Mouse (Mus musculus) limb, embryonic 15.5 days (tissue): ENCODE measurements around the gene Stat3. TPM values are rescaled to one million over a fixed set of nuclear protein-coding genes. Genes with fewer than 3 reads are reported as not detected.

Experiments
- ATAC-seq: fragments of 200-750 bp; cut with Nextera tagmentation; 2 replicates; pipeline ENCODE4 v1.8.0; 2017; ENCODE audit warnings: low read depth, moderate TSS enrichment; ENCODE audit not compliant: insufficient number of reproducible peaks, low FRiP score, low TSS enrichment
- H3K27ac ChIP-seq: fragments of 300-500 bp; sonication (generic); 2 replicates; pipeline ENCODE4 v1.5.1; 2015; ENCODE audit warnings: moderate library complexity, mild to moderate bottlenecking, inconsistent platforms
- H3K27me3 ChIP-seq: fragments of 300-500 bp; sonication (generic); 2 replicates; pipeline ENCODE4 v1.6.1; 2015; ENCODE audit warnings: inconsistent platforms
- H3K36me3 ChIP-seq: fragments of 300-500 bp; sonication (generic); 2 replicates; pipeline ENCODE4 v1.6.1; 2015; ENCODE audit warnings: inconsistent platforms
- H3K4me1 ChIP-seq: fragments of 300-500 bp; sonication (generic); 2 replicates; pipeline ENCODE4 v1.6.1; 2015; ENCODE audit warnings: inconsistent platforms
- H3K4me2 ChIP-seq: fragments of 300-500 bp; sonication (generic); 2 replicates; pipeline ENCODE4 v1.6.1; 2015; ENCODE audit warnings: mild to moderate bottlenecking, inconsistent platforms
- H3K4me3 ChIP-seq: fragments of 300-500 bp; sonication (generic); 2 replicates; pipeline ENCODE4 v1.5.1; 2015; ENCODE audit warnings: mild to moderate bottlenecking, inconsistent platforms
- H3K9ac ChIP-seq: fragments of 300-500 bp; sonication (generic); 2 replicates; pipeline ENCODE4 v1.6.1; 2015; ENCODE audit warnings: inconsistent platforms
- H3K9me3 ChIP-seq: fragments of 300-500 bp; sonication (generic); 2 replicates; pipeline ENCODE4 v1.6.1; 2016; ENCODE audit warnings: inconsistent platforms
- WGBS: fragments of 180-500 bp; shearing (Covaris S2); methylation state at CpG from one replicate; pipeline ENCODE4 v1.1.7; 2015; 5-methylcytosine and 5-hydroxymethylcytosine counted together
- polyA plus RNA-seq: library from polyadenylated mRNA; unstranded; fragments of >200 nt; fragmentation: Nextera tagmentation; extraction: Ambion mirVana; gene quantifications from 2 replicates; pipeline ENCODE4 v1.2.1, GENCODE M21; 2015

Stat3 gene
- polyA plus RNA-seq, 1 experiment from 2014 or later: 72.9 TPM

DNA sequence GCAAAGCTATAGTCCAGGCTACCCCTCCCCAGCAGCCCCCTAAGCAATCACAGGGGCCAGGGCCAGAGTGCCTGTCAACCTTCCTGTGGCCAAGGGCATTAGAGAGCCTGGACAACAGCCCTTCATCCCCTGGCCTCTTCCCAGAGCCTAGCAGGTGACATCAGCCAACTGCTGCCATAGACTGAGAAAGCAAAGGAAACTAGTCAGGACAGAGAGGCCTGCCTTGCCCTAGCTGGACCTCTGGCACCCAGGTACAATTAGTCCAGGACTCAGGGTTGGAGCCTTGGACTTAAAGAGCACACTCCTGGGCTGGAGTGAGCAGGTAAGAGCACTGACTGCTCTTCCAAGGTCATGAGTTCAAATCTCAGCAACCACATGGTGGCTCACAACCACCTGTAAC lies 53.9 kb downstream of the Stat3 start:
- no peak overlapping the region for H3K27ac ChIP-seq
- ATAC-seq: no peak
- H3K36me3 ChIP-seq: peaks cover 58% of the 10 kb centered on the region
- H3K4me1 ChIP-seq: no peaks in the 10 kb centered on the region
- H3K4me3 ChIP-seq: no peak overlapping the region
- H3K9me3 ChIP-seq: no peaks in the 10 kb centered on the region
- no peaks in the 10 kb centered on the region for H3K27me3 ChIP-seq
- no peak overlapping the region for H3K9ac ChIP-seq
- H3K4me2 ChIP-seq: no peak overlapping the region

DNA sequence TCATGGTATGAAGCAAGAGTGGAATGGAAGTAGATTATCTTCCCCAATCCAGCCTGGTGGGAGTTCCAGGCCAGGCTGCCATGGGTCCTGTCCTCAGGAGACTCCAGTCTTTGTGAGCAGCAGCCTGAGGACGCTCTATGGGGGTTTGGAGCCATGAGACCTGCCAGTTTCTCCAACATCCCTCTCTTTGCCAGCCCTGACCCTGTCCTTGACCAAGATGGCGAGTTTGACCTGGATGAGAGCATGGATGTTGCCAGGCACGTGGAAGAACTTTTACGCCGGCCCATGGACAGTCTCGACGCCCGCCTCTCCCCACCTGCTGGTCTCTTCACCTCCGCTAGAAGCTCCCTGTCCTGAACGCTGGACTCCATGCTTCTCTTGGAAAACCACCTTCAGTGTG lies 55.7 kb downstream of the Stat3 start:
- Histone ChIP-seq H3K27ac (no peak overlapping the region), H3K4me3 (no peak overlapping the region), H3K36me3 (peaks cover 42% of the 10 kb centered on the region), H3K9me3 (no peaks in the 10 kb centered on the region), H3K27me3 (no peaks in the 10 kb centered on the region), H3K4me1 (no peaks in the 10 kb centered on the region), H3K4me2 (no peak overlapping the region), H3K9ac (no peak overlapping the region)
- 85% methylated on average over 10 of the region's 10 CpGs for WGBS
- ATAC-seq: no peak

DNA sequence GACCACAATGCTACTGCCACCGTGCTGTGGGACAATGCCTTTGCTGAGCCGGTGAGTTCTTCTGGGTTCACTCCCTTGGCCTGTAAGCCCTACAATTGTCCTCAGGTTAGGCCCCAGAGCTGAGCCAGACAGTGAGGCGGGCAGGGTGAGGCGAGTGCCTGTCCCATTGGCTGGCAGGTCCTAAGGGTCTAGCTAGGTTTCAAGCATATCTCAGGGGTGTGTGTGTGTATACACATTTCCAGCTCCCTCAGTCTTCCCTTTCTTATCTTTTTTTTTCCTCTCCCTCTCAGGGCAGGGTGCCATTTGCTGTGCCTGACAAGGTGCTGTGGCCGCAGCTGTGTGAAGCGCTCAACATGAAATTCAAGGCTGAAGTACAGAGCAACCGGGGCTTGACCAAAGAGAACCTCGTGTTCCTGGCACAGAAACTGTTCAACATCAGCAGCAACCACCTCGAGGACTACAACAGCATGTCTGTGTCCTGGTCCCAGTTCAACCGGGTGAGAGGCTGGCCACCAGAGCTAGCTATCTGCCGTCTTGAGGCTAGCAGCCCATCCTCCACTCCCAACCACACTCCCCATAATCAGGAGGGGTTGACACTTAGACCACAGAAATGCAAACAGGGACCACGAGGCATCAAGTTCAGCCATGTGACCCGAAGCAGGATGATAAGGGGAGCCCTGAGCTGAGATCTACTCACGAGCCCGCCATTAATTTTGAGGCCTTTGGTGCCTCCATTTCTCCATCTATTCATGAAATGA lies 59.8 kb downstream of the Stat3 start:
- Histone ChIP-seq H3K9ac (no peak overlapping the region), H3K27ac (no peak overlapping the region), H3K9me3 (no peaks in the 10 kb centered on the region), H3K4me1 (no peaks in the 10 kb centered on the region), H3K36me3 (peaks cover 12% of the 10 kb centered on the region), H3K4me3 (no peak overlapping the region), H3K4me2 (no peak overlapping the region), H3K27me3 (no peaks in the 10 kb centered on the region)
- ATAC-seq: no peak
- WGBS: 83% methylated on average over 15 of the region's 15 CpGs

DNA sequence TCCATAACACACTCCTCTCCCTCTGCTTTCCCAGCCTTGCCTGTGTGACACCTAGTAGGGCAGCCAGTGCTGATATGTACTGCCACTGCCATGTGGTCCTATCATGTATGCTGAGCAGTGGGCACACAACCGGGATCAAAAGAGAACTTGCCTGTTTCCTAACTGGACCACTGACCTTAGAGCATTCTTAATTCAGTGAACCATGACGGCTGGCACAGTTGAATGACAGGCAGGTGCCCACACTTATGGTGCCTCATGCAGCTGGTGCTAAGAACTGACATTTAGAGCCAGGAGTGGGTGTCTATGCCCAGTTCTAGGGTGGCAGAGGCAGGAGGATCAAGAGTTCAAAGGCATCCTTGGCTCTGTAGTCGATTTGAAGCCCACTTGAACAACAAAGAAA lies 63.6 kb downstream of the Stat3 start:
- no peak for ATAC-seq
- no peak overlapping the region for H3K27ac ChIP-seq
- H3K27me3 ChIP-seq: no peaks in the 10 kb centered on the region
- no peaks in the 10 kb centered on the region for H3K4me1 ChIP-seq
- H3K9ac ChIP-seq: no peak overlapping the region
- 84% methylated on average over 3 of the region's 3 CpGs for WGBS
- no peak overlapping the region for H3K4me3 ChIP-seq
- H3K9me3 ChIP-seq: no peaks in the 10 kb centered on the region
- 0 out of 2 replicates have a peak, but pooled peaks cover 5% of the 10 kb centered on the region for H3K36me3 ChIP-seq
- H3K4me2 ChIP-seq: no peak overlapping the region

DNA sequence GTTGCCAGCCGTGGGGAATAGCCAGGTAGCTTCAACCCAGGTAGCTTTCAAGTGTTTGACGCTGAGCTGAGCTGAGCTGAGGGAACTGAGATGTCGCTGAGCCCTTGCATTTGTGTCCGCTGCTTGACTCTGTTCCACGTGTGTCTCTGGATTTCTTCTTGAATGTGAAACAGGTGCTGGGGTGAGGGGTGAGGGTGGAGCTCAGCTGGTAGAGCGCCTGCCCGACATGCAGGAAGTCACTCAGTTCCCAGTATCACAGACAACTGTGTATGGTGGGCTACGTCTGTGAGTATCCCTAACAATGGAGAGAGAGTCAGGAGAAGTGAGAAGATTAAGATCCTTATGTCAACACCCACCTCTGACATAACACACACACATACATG lies 68.4 kb downstream of the Stat3 start:
- Histone ChIP-seq H3K9ac (no peak overlapping the region), H3K27ac (no peak overlapping the region), H3K4me2 (no peak overlapping the region), H3K4me1 (no peaks in the 10 kb centered on the region), H3K27me3 (no peaks in the 10 kb centered on the region), H3K4me3 (no peak overlapping the region), H3K9me3 (no peaks in the 10 kb centered on the region), H3K36me3 (no peaks in the 10 kb centered on the region)
- no peak for ATAC-seq
- 66% methylated on average over 8 of the region's 8 CpGs for WGBS

DNA sequence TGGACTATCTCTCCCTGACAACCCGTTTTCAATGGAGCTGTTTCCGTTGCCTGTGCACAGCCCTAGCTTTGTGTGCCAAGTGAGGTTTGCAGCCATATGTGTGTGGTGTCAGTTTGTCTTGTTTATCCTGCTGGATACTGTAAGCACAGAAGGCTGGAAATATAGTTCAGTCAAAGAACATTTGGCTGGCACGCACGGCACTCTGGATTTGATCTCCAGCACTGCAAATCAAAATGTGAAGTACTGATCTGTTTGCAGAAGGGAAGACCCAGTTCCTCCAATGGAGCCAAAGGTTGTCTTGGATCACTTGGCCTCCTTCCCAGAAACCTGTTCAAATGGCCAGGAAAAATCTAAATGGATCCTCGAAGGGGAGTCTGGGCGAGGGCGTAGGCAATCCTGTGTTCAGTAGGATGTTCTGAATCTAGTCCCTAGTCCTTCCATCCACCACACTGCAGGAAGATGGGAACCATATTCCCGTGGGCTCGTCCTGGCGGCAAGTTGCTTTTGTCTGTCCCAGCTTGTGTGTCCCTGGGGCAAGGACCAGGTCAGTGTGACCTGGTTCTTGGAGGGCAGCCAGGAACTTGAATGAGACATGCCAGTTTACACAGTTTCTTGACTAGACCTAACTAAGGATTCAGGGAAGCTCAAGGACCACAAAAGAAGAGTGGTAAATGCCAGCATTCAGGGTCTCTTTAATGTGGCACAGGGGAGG lies 68.9 kb downstream of the Stat3 start:
- Histone ChIP-seq H3K4me3 (no peak overlapping the region), H3K4me2 (no peak overlapping the region), H3K27me3 (no peaks in the 10 kb centered on the region), H3K9me3 (no peaks in the 10 kb centered on the region), H3K27ac (no peak overlapping the region), H3K9ac (no peak overlapping the region), H3K4me1 (no peaks in the 10 kb centered on the region), H3K36me3 (no peaks in the 10 kb centered on the region)
- 74% methylated on average over 10 of the region's 10 CpGs for WGBS
- ATAC-seq: no peak

DNA sequence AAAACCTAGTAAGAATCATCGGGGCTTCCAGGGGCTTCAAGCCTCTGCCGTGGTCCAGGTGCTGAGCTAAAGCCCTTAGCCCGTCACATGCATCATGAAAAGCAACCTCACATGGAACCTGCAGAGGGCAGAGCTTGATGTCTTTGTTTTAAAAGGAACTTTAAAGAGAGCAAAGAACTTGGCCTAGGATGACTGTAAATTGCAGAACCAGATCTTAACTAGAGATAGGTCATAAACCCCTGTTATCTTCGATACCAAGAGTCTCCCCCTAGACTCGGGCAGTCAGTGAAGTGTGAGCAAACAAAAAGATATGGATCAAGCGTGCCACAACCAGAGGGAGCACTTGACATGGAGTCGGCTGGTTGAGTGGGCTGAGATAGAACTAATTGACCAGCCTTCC lies 73.7 kb downstream of the Stat3 start:
- Histone ChIP-seq H3K4me2 (no peak overlapping the region), H3K4me3 (no peak overlapping the region), H3K9ac (no peak overlapping the region), H3K36me3 (0 out of 2 replicates have a peak, but pooled peaks cover 4% of the 10 kb centered on the region), H3K27me3 (peaks cover 12% of the 10 kb centered on the region; the same call in 1 of the 2 replicates), H3K9me3 (no peaks in the 10 kb centered on the region), H3K27ac (no peak overlapping the region), H3K4me1 (peaks cover 13% of the 10 kb centered on the region)
- ATAC-seq: no peak
- WGBS: 83% methylated on average over 7 of the region's 7 CpGs

DNA sequence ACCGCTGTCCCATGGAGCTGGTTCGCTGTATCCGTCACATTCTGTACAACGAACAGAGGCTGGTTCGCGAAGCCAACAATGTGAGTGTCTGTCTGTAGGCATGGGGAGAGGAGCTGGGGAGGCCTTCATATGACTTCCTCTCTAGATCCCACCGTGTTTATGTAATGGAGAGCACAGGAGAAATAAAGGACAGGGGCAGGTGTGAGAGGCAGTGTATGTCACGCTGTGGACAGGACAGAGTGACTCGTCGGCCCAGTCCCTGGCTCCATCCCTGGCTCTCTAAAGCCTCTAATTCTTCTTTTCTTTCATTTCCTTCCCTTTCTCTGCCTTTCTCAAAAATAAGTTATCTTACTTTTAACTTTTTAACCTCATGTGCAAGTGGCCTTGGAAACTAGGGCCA lies 76.2 kb downstream of the Stat3 start:
- Histone ChIP-seq H3K9me3 (no peaks in the 10 kb centered on the region), H3K4me2 (no peak overlapping the region), H3K36me3 (0 out of 2 replicates have a peak, but pooled peaks cover 4% of the 10 kb centered on the region), H3K4me3 (no peak overlapping the region), H3K9ac (no peak overlapping the region), H3K27ac (no peak overlapping the region), H3K4me1 (peaks cover 29% of the 10 kb centered on the region), H3K27me3 (peaks cover 23% of the 10 kb centered on the region)
- no peak for ATAC-seq
- WGBS: 86% methylated on average over 10 of the region's 10 CpGs

DNA sequence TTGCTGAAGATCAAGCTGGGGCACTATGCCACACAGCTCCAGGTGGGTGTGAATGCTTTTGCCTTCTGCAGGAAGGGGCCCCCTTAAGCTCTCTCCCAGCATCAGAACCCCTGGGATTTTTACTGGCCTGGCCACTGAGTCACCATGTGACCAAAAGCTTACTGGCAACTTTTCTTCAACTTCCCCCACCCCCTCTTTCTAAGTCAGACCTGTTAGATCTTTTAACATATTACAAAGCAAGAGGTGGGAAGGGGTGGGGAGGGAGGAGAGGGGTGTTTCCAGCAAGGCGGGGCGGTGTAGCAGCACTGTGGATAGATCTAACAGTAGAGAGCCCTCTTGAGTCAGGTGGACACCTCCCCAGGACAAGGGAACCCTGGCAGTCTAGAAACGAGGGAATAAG lies 77.5 kb downstream of the Stat3 start:
- H3K4me3 ChIP-seq: no peak overlapping the region
- no peak overlapping the region for H3K27ac ChIP-seq
- H3K9ac ChIP-seq: no peak overlapping the region
- H3K9me3 ChIP-seq: no peaks in the 10 kb centered on the region
- H3K36me3 ChIP-seq: 0 out of 2 replicates have a peak, but pooled peaks cover 4% of the 10 kb centered on the region
- H3K27me3 ChIP-seq: peaks cover 28% of the 10 kb centered on the region
- 35% methylated on average over 3 of the region's 3 CpGs for WGBS
- no peak overlapping the region for H3K4me2 ChIP-seq
- peaks cover 29% of the 10 kb centered on the region for H3K4me1 ChIP-seq
- ATAC-seq: no peak

DNA sequence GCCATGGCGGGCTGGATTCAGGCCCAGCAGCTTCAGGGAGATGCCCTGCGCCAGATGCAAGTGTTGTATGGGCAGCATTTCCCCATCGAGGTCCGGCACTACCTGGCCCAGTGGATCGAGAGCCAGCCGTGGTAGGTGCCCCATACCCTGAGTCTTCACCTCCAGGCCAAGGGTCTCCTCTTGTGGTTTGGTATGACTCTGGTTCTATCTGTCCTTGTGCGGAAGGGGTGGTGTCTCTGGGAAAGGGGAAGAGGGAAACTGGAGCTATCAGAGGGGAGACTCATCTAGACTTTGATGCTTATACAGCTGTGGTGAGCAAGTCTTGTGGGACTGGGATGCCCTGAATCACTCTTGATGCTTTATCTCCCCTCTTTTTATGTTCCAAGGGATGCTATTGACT lies 78.0 kb downstream of the Stat3 start:
- no peak overlapping the region for H3K4me3 ChIP-seq
- peaks cover 29% of the 10 kb centered on the region for H3K4me1 ChIP-seq
- WGBS: 87% methylated on average over 7 of the region's 7 CpGs
- no peak overlapping the region for H3K9ac ChIP-seq
- H3K27me3 ChIP-seq: peaks cover 33% of the 10 kb centered on the region
- no peak overlapping the region for H3K27ac ChIP-seq
- 0 out of 2 replicates have a peak, but pooled peaks cover 4% of the 10 kb centered on the region for H3K36me3 ChIP-seq
- ATAC-seq: no peak
- H3K9me3 ChIP-seq: no peaks in the 10 kb centered on the region
- H3K4me2 ChIP-seq: peak overlapping the region; percentile 67

DNA sequence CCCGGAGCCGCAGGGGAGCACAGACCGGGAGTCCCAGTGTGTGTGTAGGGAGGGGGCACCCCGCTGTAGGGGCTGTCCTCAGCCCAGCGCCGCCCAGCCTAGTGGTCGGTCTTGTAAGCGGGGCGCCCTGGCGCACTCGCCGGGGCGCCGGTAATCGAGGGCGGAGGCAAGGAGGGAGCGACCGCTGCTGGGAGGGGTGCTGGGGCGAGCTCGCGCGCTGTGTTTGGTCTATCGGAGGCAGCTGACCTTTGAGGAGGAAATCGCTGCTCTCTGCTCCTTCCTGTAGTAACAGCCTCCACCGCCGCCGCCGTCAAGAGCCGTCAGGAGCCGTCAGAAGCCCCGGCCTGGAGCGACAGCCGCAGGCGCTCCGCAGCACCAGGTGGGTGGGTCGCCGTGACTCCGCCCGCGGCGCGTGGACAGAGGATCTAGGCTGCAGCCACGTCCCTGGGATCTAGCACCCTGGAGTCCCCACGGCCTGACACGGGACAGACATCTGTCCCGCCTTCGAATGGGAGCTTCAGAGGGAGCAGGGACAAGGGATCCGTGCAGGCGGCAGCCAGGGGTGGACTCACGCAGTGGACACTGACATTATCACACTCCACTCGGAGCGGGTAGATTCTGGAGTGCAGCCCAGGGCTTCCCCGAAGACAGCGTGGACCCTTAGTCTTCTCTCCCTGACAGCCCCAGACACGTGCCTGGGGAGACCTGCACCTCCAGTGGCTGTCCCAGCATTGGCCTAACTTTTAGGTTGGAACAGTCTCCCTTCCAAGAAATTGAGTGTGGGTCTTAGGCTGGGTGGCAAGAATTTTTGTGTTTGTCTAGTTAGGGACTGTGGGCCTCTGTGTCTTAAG lies 78.9 kb downstream of the Stat3 start:
- 3% methylated on average over 53 of the region's 55 CpGs for WGBS
- H3K4me2 ChIP-seq: peak overlapping the region; percentile 67
- H3K4me3 ChIP-seq: peak overlapping the region; percentile 50
- H3K27me3 ChIP-seq: peaks cover 35% of the 10 kb centered on the region
- H3K9me3 ChIP-seq: no peaks in the 10 kb centered on the region
- peaks cover 29% of the 10 kb centered on the region for H3K4me1 ChIP-seq
- H3K9ac ChIP-seq: peak overlapping the region; percentile 42
- H3K27ac ChIP-seq: peak overlapping the region; percentile 11
- 0 out of 2 replicates have a peak, but pooled peaks cover 4% of the 10 kb centered on the region for H3K36me3 ChIP-seq
- ATAC-seq: peak; percentile 74
